Mouse (Mus musculus): ENCODE data around the gene Vmn2r124. TPM values are rescaled to one million over a fixed set of nuclear protein-coding genes. Genes with fewer than 3 reads are reported as not detected.
"Not testable (repeated sequence)": the region's sequence is repeated elsewhere in the genome, so short reads cannot be mapped to it uniquely, and the experiment has no call there.

Gene Vmn2r124
- not detected in 2 replicates for polyA plus RNA-seq (2014; fragmentation: Nextera tagmentation; extraction: Ambion mirVana)

DNA sequence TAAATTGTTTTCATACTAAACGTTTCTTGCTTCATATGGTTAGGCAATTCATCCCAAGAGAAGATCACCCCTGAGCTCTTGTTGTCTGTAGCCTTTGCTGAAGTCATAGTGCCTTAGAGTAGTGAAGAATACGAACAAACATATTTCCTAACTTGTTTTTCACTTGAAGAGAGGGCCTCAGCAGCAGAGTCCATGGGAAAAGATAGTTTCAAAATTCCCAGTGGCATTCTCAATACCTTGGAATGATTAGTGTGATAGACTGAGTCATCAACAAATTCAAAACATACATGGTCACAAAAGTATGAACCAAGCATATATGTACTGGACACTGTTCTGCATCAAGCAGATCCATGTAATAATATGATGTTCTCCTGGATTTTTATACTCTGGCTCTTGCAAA lies at the start of gene Vmn2r124:
Gene Vmn2r124, plus strand, starts transcription at position 301 of the 400 bp plus-strand sequence.
- Histone ChIP-seq H3K4me1 (ENCODE audit: control insufficient read depth in 2 of 2, insufficient read depth in 2 of 2, low read length in 2 of 2) (no peaks in the 10 kb centered on the region), H3K4me2 (ENCODE audit: low read length) (no peak within 1 kb of the TSS), H3K9ac (ENCODE audit: low read length) (no peak within 1 kb of the TSS), H3K9me3 (ENCODE audit: control insufficient read depth, low read length) (no peaks in the 10 kb centered on the region), H3K36me3 (ENCODE audit: control insufficient read depth, insufficient read depth, low read length) (no peaks in the 10 kb centered on the region), H3K27me3 (ENCODE audit: control insufficient read depth, insufficient read depth, low read length) (no peaks in the 10 kb centered on the region), H3K4me3 (ENCODE audit: control insufficient read depth in 1 of 2, insufficient read depth in 1 of 2, low read depth in 1 of 2, low read length in 2 of 2) (no peak within 1 kb of the TSS), H3K27ac (replicated peaks in 1 of 2; ENCODE audit: control insufficient read depth in 1 of 2, insufficient read depth in 1 of 2, low read depth in 2 of 2, low read length in 2 of 2) (no peak within 1 kb of the TSS)
- ATAC-seq (ENCODE audit: insufficient number of reproducible peaks, insufficient read depth, low FRiP score, low read depth): no peak
- 47% methylated on average over 2 of the region's 2 CpGs for WGBS

DNA sequence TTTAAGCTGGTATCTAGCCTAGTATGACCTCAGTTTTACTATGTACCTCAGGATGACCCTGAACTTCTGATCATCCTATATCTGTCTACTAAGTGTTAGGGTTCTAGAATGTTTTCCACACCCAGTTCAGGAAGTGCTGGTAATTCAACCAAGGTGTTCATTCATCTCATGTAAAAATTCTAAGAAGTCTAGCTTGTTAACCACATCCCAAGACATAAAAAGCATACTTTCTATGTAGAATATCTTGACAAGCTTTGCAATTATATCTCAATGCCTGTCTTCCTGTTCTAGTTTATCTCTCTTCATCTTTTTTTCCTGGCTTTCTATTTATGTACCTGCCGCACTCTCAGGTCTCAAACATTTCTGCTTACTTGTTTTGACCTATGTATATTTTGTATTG lies 44.5 kb upstream of the Vmn2r124 start:
- H3K9ac ChIP-seq (ENCODE audit: low read length): no peak overlapping the region
- no peak overlapping the region for H3K4me2 ChIP-seq (ENCODE audit: low read length)
- H3K27ac ChIP-seq (replicated peaks in 1 of 2; ENCODE audit: control insufficient read depth in 1 of 2, insufficient read depth in 1 of 2, low read depth in 2 of 2, low read length in 2 of 2): no peak overlapping the region
- H3K4me3 ChIP-seq (ENCODE audit: control insufficient read depth in 1 of 2, insufficient read depth in 1 of 2, low read depth in 1 of 2, low read length in 2 of 2): no peak overlapping the region
- H3K27me3 ChIP-seq (ENCODE audit: control insufficient read depth, insufficient read depth, low read length): no peaks in the 10 kb centered on the region
- H3K4me1 ChIP-seq (ENCODE audit: control insufficient read depth in 2 of 2, insufficient read depth in 2 of 2, low read length in 2 of 2): no peaks in the 10 kb centered on the region
- no peaks in the 10 kb centered on the region for H3K36me3 ChIP-seq (ENCODE audit: control insufficient read depth, insufficient read depth, low read length)
- 62% methylated on average over 1 of the region's 1 CpGs for WGBS
- ATAC-seq (ENCODE audit: insufficient number of reproducible peaks, insufficient read depth, low FRiP score, low read depth): no peak
- H3K9me3 ChIP-seq (ENCODE audit: control insufficient read depth, low read length): 0 out of 2 replicates have a peak, but pooled peaks cover 2% of the 10 kb centered on the region

GRCm38 (mm10) chr17:18021433-18021832 lies 27.8 kb upstream of the Vmn2r124 start, which contains the start of gene Fpr-rs4:
TSS of gene Fpr-rs4 (plus strand) at chr17:18021733.
- Histone ChIP-seq H3K4me3 (ENCODE audit: control insufficient read depth in 1 of 2, insufficient read depth in 1 of 2, low read depth in 1 of 2, low read length in 2 of 2) (no peak within 1 kb of the TSS), H3K9me3 (ENCODE audit: control insufficient read depth, low read length) (no peaks in the 10 kb centered on the region), H3K36me3 (ENCODE audit: control insufficient read depth, insufficient read depth, low read length) (no peaks in the 10 kb centered on the region), H3K27me3 (ENCODE audit: control insufficient read depth, insufficient read depth, low read length) (no peaks in the 10 kb centered on the region), H3K27ac (replicated peaks in 1 of 2; ENCODE audit: control insufficient read depth in 1 of 2, insufficient read depth in 1 of 2, low read depth in 2 of 2, low read length in 2 of 2) (no peak within 1 kb of the TSS), H3K4me2 (ENCODE audit: low read length) (no peak within 1 kb of the TSS), H3K9ac (ENCODE audit: low read length) (no peak within 1 kb of the TSS), H3K4me1 (ENCODE audit: control insufficient read depth in 2 of 2, insufficient read depth in 2 of 2, low read length in 2 of 2) (no peaks in the 10 kb centered on the region)
- no peak for ATAC-seq (ENCODE audit: insufficient number of reproducible peaks, insufficient read depth, low FRiP score, low read depth)
- WGBS: 48% methylated on average over 2 of the region's 2 CpGs

DNA sequence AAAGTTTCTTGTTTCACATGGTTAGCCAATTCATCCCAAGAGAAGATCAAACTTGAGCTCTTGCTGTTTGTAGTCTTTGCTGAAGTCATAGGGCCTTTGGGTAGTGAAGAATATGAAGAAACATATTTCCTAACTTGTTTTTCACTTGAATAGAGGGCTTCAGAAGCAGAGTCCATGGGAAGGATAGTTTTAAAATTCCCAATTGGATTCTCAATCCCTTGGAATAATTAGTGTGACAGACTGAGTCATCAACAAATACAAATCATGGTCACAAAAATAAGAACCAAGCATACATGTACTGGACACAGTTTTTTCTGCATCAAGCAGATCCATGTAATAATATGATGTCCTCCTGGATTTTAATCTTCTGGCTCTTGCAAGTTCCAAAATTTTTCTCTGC lies 35.5 kb downstream of the Vmn2r124 start, which contains the start of gene Vmn2r91:
Gene Vmn2r91, plus strand, starts transcription at position 301 of the 400 bp plus-strand sequence.
- ATAC-seq (ENCODE audit: insufficient number of reproducible peaks, insufficient read depth, low FRiP score, low read depth); H3K27ac ChIP-seq (replicated peaks in 1 of 2; ENCODE audit: control insufficient read depth in 1 of 2, insufficient read depth in 1 of 2, low read depth in 2 of 2, low read length in 2 of 2); H3K27me3 ChIP-seq (ENCODE audit: control insufficient read depth, insufficient read depth, low read length); H3K4me3 ChIP-seq (ENCODE audit: control insufficient read depth in 1 of 2, insufficient read depth in 1 of 2, low read depth in 1 of 2, low read length in 2 of 2); H3K9ac ChIP-seq (ENCODE audit: low read length); H3K4me2 ChIP-seq (ENCODE audit: low read length); H3K36me3 ChIP-seq (ENCODE audit: control insufficient read depth, insufficient read depth, low read length); H3K9me3 ChIP-seq (ENCODE audit: control insufficient read depth, low read length); H3K4me1 ChIP-seq (ENCODE audit: control insufficient read depth in 2 of 2, insufficient read depth in 2 of 2, low read length in 2 of 2): not testable (repeated sequence)

DNA sequence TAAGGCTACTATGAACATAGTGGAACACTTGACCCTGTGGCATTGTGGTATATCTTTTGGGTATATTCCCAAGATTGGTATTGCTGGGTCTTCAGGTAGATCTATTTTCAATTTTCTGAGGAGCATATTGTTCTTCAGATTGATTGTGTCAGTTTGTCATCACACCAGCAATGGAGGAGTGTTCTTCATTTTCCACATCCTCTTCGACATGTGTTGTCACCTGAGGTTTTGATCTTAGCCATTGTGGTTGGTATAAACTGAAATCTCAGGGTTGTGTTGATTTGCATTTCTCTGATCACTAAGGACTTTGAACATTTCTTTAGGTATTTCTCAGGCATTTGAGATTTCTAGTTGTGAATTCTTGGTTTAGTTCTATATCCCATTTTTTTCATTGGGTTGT lies 46.4 kb downstream of the Vmn2r124 start:
- ATAC-seq (ENCODE audit: insufficient number of reproducible peaks, insufficient read depth, low FRiP score, low read depth); H3K4me2 ChIP-seq (ENCODE audit: low read length); H3K27ac ChIP-seq (replicated peaks in 1 of 2; ENCODE audit: control insufficient read depth in 1 of 2, insufficient read depth in 1 of 2, low read depth in 2 of 2, low read length in 2 of 2); H3K27me3 ChIP-seq (ENCODE audit: control insufficient read depth, insufficient read depth, low read length); H3K36me3 ChIP-seq (ENCODE audit: control insufficient read depth, insufficient read depth, low read length); H3K4me3 ChIP-seq (ENCODE audit: control insufficient read depth in 1 of 2, insufficient read depth in 1 of 2, low read depth in 1 of 2, low read length in 2 of 2); H3K4me1 ChIP-seq (ENCODE audit: control insufficient read depth in 2 of 2, insufficient read depth in 2 of 2, low read length in 2 of 2); H3K9me3 ChIP-seq (ENCODE audit: control insufficient read depth, low read length); H3K9ac ChIP-seq (ENCODE audit: low read length): not testable (repeated sequence)
- 50% methylated on average over 1 of the region's 1 CpGs for WGBS

GRCm38 (mm10) chr17:18102265-18102664 lies 53.0 kb downstream of the Vmn2r124 start:
- not testable (repeated sequence) for H3K27me3 ChIP-seq (ENCODE audit: control insufficient read depth, insufficient read depth, low read length); H3K4me2 ChIP-seq (ENCODE audit: low read length); H3K9ac ChIP-seq (ENCODE audit: low read length); H3K4me1 ChIP-seq (ENCODE audit: control insufficient read depth in 2 of 2, insufficient read depth in 2 of 2, low read length in 2 of 2); H3K36me3 ChIP-seq (ENCODE audit: control insufficient read depth, insufficient read depth, low read length); ATAC-seq (ENCODE audit: insufficient number of reproducible peaks, insufficient read depth, low FRiP score, low read depth); H3K9me3 ChIP-seq (ENCODE audit: control insufficient read depth, low read length); H3K27ac ChIP-seq (replicated peaks in 1 of 2; ENCODE audit: control insufficient read depth in 1 of 2, insufficient read depth in 1 of 2, low read depth in 2 of 2, low read length in 2 of 2); H3K4me3 ChIP-seq (ENCODE audit: control insufficient read depth in 1 of 2, insufficient read depth in 1 of 2, low read depth in 1 of 2, low read length in 2 of 2)
- WGBS: 62% methylated on average over 3 of the region's 3 CpGs

Other genes with a start within 250 kb of the Vmn2r124 start
- gene Spaca6, start 222.3 kb upstream of the Vmn2r124 start, polyA plus RNA-seq (2014; fragmentation: Nextera tagmentation; extraction: Ambion mirVana): 18.1 and 20.5 TPM in 2 replicates
- 0.78 and 1.1 TPM in 2 replicates for gene Has1, start 194.2 kb upstream of the Vmn2r124 start, polyA plus RNA-seq (2014; fragmentation: Nextera tagmentation; extraction: Ambion mirVana)
- 0.15 and 0.20 TPM in 2 replicates for gene Fpr1, start 165.5 kb upstream of the Vmn2r124 start, polyA plus RNA-seq (2014; fragmentation: Nextera tagmentation; extraction: Ambion mirVana)
- gene Fpr2, start 161.6 kb upstream of the Vmn2r124 start, polyA plus RNA-seq (2014; fragmentation: Nextera tagmentation; extraction: Ambion mirVana): 0.41 TPM in 1 of 2 replicates, not detected in the other
- not detected in 2 replicates for gene Fpr3, start 161.6 kb upstream of the Vmn2r124 start, polyA plus RNA-seq (2014; fragmentation: Nextera tagmentation; extraction: Ambion mirVana)
- not detected in 2 replicates for gene Fpr-rs4, start 27.7 kb upstream of the Vmn2r124 start, polyA plus RNA-seq (2014; fragmentation: Nextera tagmentation; extraction: Ambion mirVana)
- gene Vmn2r91, start 35.6 kb downstream of the Vmn2r124 start, polyA plus RNA-seq (2014; fragmentation: Nextera tagmentation; extraction: Ambion mirVana): not detected in 2 replicates
- not detected in 2 replicates for gene Vmn2r92, start 102.5 kb downstream of the Vmn2r124 start, polyA plus RNA-seq (2014; fragmentation: Nextera tagmentation; extraction: Ambion mirVana)
- not detected in 2 replicates for gene Vmn2r94, start 228.3 kb downstream of the Vmn2r124 start, polyA plus RNA-seq (2014; fragmentation: Nextera tagmentation; extraction: Ambion mirVana)
- gene Vmn2r93, start 248.7 kb downstream of the Vmn2r124 start, polyA plus RNA-seq (2014; fragmentation: Nextera tagmentation; extraction: Ambion mirVana): not detected in 2 replicates

Data from heart, embryonic 14.5 days (tissue).